Mouse (Mus musculus): ENCODE results near the gene Lin28a. TPM values are rescaled to one million over a fixed set of nuclear protein-coding genes. Genes with fewer than 3 reads are reported as not detected.

The Lin28a gene
- polyA plus RNA-seq, 1 experiment, result 29.6 TPM

DNA sequence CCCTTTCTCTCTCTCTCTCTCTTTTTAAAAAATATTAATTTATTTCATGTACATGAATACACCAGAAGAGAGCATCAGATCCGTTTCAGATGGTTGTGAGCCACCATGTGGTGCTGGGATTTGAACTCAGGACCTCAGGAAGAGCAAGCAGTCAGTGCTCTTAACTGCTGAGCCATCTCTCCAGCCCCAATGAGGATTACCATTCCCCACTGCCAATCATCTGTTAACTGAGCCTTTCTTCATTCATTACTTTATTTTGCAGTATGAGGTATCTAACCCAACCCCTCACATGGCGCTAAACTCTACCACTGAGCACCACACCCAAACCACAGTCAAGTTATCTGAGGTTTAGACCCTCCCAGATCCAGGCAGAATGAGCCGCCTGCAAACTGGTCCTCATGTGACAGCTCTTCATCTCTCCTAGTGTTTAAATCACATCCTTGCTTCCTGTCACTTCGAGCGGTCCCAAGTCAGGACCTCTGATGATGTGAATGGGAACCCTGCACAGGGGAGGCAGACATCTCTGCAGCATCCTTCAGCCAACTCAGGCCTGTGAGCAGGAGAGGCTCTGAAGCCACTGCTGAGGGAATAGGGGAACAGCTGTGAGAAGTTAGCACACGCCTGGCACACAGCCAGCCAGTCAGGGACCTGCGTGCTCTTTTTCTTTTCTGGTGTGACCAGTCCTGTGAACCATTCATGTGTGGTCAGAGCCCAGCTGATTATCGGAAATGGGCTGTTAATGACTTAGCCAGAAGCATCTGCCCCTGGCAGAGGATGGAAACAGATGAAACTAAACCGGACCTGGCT is 22.9 kb upstream of the Lin28a start:
- no peak overlapping the region for H3K27ac ChIP-seq (ENCODE audit: control insufficient read depth, insufficient read depth, low read depth, low read length, poor library complexity)

DNA sequence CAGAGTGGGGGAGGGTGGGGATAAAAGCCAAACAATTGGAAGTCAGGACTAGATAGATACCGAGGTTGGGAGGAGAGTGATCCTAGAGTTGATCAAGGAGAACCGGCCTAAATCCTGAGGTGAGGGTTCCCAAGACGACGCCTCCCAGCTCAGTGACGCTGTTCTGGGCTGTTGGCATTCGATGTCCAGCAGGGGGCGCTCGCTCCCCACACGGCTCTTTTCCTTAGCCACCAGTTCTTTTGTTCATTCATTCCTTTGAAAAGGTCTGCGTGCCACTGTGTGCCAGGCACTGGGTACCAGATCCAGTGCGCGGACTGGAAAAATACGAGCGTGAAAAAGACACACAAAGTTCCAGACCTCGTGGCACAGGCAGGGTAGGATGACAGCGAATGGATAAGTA is 17.3 kb upstream of the Lin28a start:
- WGBS, result 6% methylated on average over 16 of the region's 16 CpGs
- H3K4me3 ChIP-seq (replicated peaks; ENCODE audit: control insufficient read depth, low read depth, low read length), result no peak overlapping the region
- TF ChIP-seq CTCF (IDR thresholded peaks at IDR 0.05; ENCODE audit: control insufficient read depth, insufficient read depth, low read length) (peak; percentile 97), POLR2A (IDR thresholded peaks at IDR 0.05; ENCODE audit: borderline replicate concordance, control insufficient read depth, low read depth, low read length) (no peak)
- no peak overlapping the region for H3K27ac ChIP-seq (ENCODE audit: control insufficient read depth, insufficient read depth, low read depth, low read length, poor library complexity)
- H3K4me1 ChIP-seq (ENCODE audit: control insufficient read depth, insufficient read depth, low read length), result no peaks in the 10 kb centered on the region; the same call in 1 of the 2 replicates

More for the DNA sequence above, 22.9 kb upstream of the Lin28a start:
- no peak for TF ChIP-seq POLR2A (IDR thresholded peaks at IDR 0.05; ENCODE audit: borderline replicate concordance, control insufficient read depth, low read depth, low read length)
- TF ChIP-seq CTCF (IDR thresholded peaks at IDR 0.05; ENCODE audit: control insufficient read depth, insufficient read depth, low read length), result no peak
- Histone ChIP-seq H3K4me1 (ENCODE audit: control insufficient read depth, insufficient read depth, low read length) (no peaks in the 10 kb centered on the region), H3K4me3 (replicated peaks; ENCODE audit: control insufficient read depth, low read depth, low read length) (no peak overlapping the region)
- 11% methylated on average over 9 of the region's 9 CpGs for WGBS

DNA sequence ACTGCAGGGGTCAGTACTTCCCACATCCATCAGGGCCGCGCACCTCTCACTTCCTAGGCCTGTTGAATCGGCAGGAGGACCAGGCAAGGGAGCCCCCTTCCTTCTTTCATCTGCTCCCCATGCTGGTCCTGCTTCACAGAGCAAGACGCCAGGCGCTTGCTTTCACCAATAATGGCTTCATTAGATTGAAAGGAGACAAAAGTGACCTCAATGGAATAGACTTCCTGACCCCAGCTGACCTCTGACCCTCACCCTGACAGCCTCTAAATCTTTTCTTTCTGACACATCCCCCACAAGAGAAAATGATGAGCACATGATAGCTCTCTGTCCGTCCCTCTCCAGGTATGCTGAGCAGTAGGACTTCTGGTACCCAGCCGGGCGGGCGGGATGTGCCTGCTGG is 7.2 kb upstream of the Lin28a start:
- no peak overlapping the region for H3K4me3 ChIP-seq (replicated peaks; ENCODE audit: control insufficient read depth, low read depth, low read length)
- no peaks in the 10 kb centered on the region for H3K4me1 ChIP-seq (ENCODE audit: control insufficient read depth, insufficient read depth, low read length)
- WGBS, result 74% methylated on average over 9 of the region's 9 CpGs
- no peak overlapping the region for H3K27ac ChIP-seq (ENCODE audit: control insufficient read depth, insufficient read depth, low read depth, low read length, poor library complexity)
- TF ChIP-seq CTCF (IDR thresholded peaks at IDR 0.05; ENCODE audit: control insufficient read depth, insufficient read depth, low read length), result no peak
- no peak for TF ChIP-seq POLR2A (IDR thresholded peaks at IDR 0.05; ENCODE audit: borderline replicate concordance, control insufficient read depth, low read depth, low read length)

DNA sequence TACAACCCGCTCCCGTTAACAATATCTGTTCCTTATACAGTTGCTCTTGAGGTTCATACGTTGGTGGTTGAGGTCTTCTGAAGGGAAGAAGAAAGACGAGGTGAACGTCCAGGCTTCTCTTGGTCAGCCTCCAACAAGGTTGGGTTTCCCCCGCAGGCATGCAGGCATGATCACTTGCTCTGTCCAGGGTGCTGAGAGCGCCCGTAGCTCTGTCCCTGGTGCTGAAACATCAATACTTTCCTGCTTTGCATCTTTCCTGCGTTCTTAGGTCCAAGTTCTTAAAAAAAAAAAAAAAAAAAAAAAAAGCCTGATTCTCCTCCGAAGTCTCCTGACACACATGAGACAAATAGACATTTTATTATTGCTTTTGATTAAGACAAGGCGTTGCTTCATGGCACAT is 2.0 kb upstream of the Lin28a start:
- Histone ChIP-seq H3K27ac (ENCODE audit: control insufficient read depth, insufficient read depth, low read depth, low read length, poor library complexity) (no peak overlapping the region), H3K4me1 (ENCODE audit: control insufficient read depth, insufficient read depth, low read length) (no peaks in the 10 kb centered on the region), H3K4me3 (replicated peaks; ENCODE audit: control insufficient read depth, low read depth, low read length) (no peak overlapping the region)
- peak; percentile 33; the same call in 1 of the 2 replicates for TF ChIP-seq CTCF (IDR thresholded peaks at IDR 0.05; ENCODE audit: control insufficient read depth, insufficient read depth, low read length)
- TF ChIP-seq POLR2A (IDR thresholded peaks at IDR 0.05; ENCODE audit: borderline replicate concordance, control insufficient read depth, low read depth, low read length), result no peak
- WGBS, result 2% methylated on average over 11 of the region's 11 CpGs

DNA sequence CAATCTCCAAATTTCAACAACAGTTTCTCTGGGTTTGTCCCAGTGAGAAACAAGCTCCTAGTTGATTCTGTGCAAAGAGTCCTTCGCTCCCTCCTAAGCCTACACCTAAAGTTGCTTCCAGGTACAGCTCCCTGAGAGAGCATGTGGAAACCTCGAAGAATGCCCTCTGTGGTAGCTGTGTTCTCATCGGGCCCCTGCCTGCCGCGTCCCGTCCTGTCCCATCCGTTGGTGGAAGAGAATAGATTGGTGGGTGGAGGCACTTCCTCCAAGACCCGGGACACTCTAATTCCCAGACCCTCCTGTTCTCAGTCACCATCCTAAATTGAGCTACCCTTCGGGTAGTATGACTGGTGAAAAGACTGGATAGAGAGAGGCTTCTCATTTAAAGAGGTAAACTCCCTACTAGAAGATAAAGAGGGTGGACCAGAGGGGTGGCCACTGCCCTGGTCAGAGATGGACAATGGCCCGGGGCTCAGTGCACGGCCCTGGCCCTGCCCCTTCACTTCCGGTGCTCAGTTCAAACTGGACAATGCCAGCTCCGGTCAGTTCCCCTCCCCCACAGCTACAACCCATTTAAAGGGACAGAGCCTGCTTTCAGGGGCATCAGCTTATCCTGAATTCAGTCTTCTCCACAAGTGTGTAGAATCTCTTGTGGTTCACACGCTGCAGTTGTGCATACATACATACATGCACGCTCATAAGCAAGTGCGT is 1.2 kb upstream of the Lin28a start:
- Histone ChIP-seq H3K4me1 (ENCODE audit: control insufficient read depth, insufficient read depth, low read length) (no peaks in the 10 kb centered on the region; the same call in 1 of the 2 replicates), H3K27ac (ENCODE audit: control insufficient read depth, insufficient read depth, low read depth, low read length, poor library complexity) (no peak overlapping the region), H3K4me3 (replicated peaks; ENCODE audit: control insufficient read depth, low read depth, low read length) (no peak overlapping the region)
- TF ChIP-seq CTCF (IDR thresholded peaks at IDR 0.05; ENCODE audit: control insufficient read depth, insufficient read depth, low read length) (no peak), POLR2A (IDR thresholded peaks at IDR 0.05; ENCODE audit: borderline replicate concordance, control insufficient read depth, low read depth, low read length) (no peak)
- WGBS, result 5% methylated on average over 16 of the region's 16 CpGs

DNA sequence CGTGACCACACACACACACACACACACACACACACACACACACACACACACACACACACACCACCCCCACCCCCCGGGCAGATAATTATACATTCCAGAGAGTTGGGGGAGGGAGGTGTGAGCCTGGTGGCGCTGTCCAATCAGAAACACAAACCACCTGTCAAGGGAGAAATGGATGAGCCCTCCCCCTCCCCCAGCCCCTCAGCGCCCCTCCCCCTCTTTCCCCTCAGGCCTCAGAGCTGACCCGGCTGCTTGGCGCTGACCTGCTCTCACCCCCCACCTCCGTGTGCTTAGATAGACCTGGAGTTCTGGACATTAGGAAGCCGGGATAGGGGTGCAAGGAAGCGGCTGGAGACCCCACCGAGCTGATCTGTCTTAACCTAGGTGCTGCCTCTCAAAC is 569 bp upstream of the Lin28a start:
- 5% methylated on average over 10 of the region's 10 CpGs for WGBS
- H3K27ac ChIP-seq (ENCODE audit: control insufficient read depth, insufficient read depth, low read depth, low read length, poor library complexity), result no peak overlapping the region
- TF ChIP-seq POLR2A (IDR thresholded peaks at IDR 0.05; ENCODE audit: borderline replicate concordance, control insufficient read depth, low read depth, low read length) (no peak), CTCF (IDR thresholded peaks at IDR 0.05; ENCODE audit: control insufficient read depth, insufficient read depth, low read length) (no peak)
- H3K4me3 ChIP-seq (replicated peaks; ENCODE audit: control insufficient read depth, low read depth, low read length), result no peak overlapping the region
- H3K4me1 ChIP-seq (ENCODE audit: control insufficient read depth, insufficient read depth, low read length), result no peaks in the 10 kb centered on the region; the same call in 1 of the 2 replicates

DNA sequence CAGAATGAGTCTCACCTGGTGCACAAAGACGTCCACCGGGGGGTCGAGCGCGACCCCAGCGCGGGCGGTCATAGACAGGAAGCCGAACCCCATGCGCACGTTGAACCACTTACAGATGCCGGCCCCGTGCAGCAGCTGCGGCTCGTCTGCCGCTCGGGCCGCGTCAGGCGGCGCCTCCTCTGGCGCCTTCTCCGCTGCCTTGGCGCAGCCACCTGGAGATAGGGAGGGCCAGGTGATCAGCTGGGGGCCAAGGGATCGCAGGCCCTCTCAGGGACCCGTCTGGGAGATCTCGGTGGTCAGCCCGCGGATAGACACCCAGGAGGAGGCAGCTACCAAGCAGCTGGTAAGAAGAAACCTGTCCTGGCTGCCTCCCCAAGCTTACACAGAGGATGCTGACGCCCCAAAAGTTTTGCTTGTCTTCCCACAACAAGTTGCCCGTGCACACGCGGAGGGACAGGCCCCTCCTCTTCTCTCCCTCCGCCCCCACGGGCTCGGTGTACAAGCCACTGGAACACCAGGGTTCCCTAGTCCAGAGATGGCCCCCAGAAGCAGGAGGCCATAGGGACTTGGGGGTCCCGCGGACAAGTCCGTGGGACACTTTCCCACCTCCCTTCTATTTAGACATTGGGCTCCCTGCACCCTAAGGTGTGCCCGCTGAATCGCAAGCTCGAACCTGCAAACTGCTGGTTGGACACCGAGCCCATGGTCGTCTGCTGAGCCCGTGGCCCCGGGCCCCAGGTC is 433 bp downstream of the Lin28a start:
- Histone ChIP-seq H3K4me1 (ENCODE audit: control insufficient read depth, insufficient read depth, low read length) (no peaks in the 10 kb centered on the region; the same call in 1 of the 2 replicates), H3K4me3 (replicated peaks; ENCODE audit: control insufficient read depth, low read depth, low read length) (no peak overlapping the region), H3K27ac (ENCODE audit: control insufficient read depth, insufficient read depth, low read depth, low read length, poor library complexity) (no peak overlapping the region; the same call in 1 of the 2 replicates)
- TF ChIP-seq POLR2A (IDR thresholded peaks at IDR 0.05; ENCODE audit: borderline replicate concordance, control insufficient read depth, low read depth, low read length) (no peak), CTCF (IDR thresholded peaks at IDR 0.05; ENCODE audit: control insufficient read depth, insufficient read depth, low read length) (no peak)
- under 1% methylated on average over 46 of the region's 46 CpGs for WGBS

Data from bone marrow, adult 2 months (tissue).